Mouse (Mus musculus): ENCODE measurements around the gene D17Wsu92e. TPM values are rescaled to one million over a fixed set of nuclear protein-coding genes. Genes with fewer than 3 reads are reported as not detected.
A peak's percentile ranks its signal among the peaks of the same experiment; 100 is the strongest.

D17Wsu92e gene
- total RNA-seq, 2 experiments from 2014 or later: 76.7 to 78.6 TPM

DNA sequence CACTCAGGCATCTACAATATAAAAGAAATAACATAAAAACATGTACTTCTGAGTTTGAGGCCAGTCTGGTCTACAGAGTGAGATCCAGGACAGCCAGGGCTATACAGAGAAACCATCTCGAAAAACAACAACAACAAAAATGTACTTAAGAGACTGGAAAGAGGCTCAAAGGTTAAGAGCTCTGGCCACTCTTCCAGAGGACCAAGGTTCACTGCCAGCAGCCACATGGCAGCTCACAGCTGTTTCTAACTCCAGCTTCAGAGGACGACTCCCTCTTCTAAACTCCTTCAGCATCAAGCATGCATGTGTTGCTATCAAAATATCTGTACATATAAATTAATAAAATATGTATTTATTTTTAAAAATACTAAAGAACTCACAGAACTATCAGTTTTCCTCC, 28.9 kb downstream of the D17Wsu92e start:
- no peak for DNase-seq

GRCm38 (mm10) chr17:27790976-27791375, 29.5 kb downstream of the D17Wsu92e start:
- no peak for DNase-seq

GRCm38 (mm10) chr17:27790015-27790414, 30.4 kb downstream of the D17Wsu92e start:
- DNase-seq: no peak

- no peak for DNase-seq
Measured at GRCm38 (mm10) chr17:27788456-27789172, 31.8 kb downstream of the D17Wsu92e start.

GRCm38 (mm10) chr17:27783567-27783966, 36.9 kb downstream of the D17Wsu92e start:
- no peak for DNase-seq

- no peak for DNase-seq
Measured at GRCm38 (mm10) chr17:27781059-27781687, 39.3 kb downstream of the D17Wsu92e start.

DNA sequence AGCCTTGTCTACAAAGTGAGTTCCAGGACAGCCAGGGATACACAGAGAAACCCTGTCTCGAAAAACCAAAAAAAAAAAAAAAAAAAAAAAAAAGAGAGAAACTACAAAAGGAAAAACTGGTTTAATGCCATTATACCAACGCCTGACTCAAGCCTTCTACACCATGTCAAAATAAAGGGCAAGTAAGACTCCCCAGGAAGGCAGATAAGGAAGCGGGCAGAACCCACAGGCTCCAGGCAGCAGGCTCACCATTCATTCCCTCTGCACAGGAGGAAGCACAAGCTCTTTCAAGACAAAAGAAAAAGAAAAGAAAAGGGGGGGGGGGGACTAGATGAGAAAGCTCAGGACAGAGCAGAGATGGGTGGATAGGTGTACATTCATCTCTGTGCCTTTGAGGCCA, 40.7 kb downstream of the D17Wsu92e start:
- DNase-seq: no peak

- DNase-seq: no peak
Measured at GRCm38 (mm10) chr17:27778671-27779355, 41.6 kb downstream of the D17Wsu92e start.

DNA sequence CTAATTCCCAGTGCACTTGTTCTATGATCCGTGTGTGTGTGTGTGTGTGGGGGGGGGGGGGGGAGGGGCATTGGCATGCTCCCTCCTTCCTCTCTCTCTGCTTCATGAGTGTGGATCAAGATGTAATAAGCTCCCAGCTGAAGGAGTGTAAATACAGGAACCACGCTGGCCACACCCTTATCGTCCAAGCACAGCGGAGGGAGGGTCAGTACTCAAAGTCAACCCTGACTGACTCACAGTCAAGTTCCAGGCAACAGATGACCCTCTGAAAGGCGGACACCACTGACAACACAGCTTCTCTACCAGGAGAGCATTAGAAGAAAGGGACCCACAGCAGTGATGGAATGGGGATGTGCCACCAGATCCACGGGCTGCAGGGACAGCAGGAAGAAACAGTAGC, 42.6 kb downstream of the D17Wsu92e start:
- no peak for DNase-seq

DNA sequence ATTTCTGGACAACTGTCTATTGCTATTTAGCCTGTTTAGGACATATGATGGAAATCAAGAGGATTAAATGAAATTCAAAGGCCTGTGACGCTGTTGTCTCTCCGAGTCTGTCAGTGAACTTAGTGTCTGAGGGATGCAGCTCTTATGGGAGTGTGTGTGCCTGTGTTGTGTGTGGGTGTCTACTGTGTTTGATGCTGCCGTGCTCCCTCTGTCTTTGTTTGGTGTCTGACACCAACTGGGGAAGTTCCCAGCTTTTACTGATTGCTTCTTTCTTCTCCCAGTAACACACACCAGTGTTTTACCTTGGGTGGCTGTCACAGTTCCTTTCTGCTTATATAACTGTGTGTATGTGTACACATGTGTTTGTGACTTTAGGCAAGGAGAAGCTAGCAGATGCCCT, 46.2 kb downstream of the D17Wsu92e start:
- DNase-seq: no peak

DNA sequence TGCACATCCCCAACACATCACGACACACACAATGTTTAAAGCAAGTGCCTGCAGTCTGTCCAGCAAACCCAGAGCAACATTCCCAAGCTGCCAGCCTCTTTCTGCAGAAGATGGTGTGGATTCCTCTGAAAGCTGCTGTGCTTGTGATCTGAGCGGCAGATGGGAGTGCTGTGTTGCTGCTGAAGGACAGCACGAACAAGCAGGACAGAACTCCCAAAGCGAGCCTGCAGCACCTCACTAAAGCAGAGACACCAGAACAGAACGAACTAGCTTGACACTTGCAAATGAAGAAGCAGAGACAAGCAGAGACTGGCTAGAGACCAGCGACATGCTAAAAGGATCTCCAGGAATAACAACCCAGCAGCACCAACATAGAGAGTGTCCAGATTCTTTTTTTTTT, 48.8 kb downstream of the D17Wsu92e start:
- no peak for DNase-seq

DNA sequence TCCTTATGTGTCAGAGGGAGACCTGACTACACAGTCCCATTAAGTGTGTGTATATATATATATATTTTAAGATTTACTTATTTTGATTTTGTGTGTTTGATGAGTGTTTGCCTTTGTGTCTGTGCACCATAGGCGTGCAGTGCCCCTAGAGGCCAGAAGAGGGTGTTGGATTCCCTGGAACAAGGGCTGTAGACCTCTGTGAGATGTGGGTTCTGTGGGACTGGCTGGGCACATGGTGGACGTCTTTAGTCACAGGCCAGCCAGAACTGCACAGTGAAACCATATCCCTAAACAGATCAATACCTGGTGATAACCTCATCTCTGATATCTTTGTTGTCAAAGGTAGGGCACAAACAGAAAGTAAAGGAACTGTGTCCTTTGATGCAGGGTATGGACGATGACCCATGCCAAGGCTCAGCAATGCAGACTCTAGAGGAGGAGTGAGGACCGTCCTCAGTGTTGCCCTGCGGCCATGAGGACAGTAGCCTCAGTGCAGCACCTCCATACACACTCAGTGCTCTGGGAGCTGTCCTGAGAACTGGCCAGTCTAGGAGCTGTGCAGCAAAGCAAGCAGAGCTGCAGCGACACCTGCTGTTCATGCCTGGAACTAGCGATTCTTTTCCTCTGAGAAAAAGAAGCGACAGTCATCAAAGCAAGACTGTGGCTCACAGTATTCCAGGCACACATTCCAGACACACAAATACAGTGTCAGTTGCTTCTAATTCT, 51.5 kb downstream of the D17Wsu92e start:
- DNase-seq: peak; percentile 81

DNA sequence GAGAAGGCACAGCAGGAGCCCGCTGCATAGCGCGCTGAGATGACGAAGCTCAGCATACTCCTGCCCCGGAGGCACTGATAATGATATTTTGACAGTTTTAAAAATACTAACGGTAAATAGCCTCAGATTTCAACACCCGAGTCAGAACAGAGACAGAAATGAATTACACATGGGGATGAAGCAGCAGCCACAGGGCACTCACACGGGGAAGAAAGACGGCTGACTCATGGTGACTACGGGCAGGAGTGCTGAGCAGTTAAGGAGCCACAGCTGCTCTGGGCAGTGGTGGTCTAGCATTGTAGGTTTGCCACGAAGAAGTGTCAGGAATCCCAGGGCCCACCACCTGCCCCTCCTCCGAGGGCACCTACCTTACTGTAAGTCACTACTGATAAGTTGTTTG, 52.9 kb downstream of the D17Wsu92e start:
- no peak for DNase-seq

DNA sequence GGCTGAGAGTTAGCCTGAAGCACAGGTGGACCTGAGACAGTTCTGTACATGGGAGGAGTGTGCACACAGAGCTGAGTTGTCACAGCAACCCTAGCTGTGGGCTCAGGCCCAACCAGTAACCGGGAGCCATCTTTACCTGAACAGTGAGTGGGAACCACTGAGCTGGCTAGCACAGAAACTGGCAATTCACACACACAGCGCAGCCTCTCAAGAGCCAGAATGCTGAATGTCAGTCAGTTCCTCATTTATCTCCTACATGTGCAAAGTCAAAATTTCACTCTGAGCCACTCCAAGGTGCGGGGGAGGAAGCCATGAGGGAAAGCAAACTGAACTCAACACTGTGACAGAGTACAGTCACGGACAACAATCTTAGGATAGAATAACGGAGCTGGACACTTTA, 53.3 kb downstream of the D17Wsu92e start:
- no peak for DNase-seq

DNA sequence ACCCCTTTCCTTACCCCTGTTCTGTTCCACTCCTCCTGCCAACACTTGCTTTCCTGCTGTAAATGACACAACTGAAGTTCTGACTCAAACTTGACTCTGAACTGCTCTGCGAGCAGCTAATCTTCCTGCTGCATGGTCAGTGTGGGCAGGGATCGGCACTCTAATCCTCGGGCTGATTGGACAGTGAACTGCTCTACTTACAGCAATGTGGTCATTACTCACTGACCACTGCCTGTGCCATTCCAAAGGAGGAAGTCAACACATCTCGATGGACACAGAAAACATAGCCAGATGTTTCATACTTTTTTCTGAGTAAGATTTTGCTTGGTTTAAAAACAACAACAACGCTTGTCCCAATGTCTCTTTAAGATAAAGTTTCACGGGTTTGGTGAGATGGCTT, 55.4 kb downstream of the D17Wsu92e start:
- no peak for DNase-seq

GRCm38 (mm10) chr17:27764453-27764852, 56.0 kb downstream of the D17Wsu92e start:
- DNase-seq: no peak

DNA sequence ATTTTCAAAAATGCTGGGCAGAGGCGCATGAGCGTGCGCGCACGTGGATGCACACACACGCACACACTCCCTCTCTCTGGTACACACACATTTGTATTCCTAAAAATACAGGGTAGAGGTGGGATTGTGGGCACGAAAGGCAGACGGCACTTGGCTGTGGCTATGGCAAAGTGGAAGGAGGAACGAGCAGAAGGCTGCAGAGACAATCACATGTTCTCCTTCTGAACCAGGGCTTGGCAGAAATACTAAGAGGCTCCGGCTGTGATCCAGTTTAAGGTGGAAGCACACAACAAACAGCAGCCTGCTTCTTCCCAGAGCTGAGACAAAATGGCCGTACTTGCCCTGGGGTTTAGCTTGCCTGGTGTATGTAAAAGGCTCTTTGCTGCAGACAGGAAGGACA, 57.6 kb downstream of the D17Wsu92e start:
- DNase-seq: no peak

DNA sequence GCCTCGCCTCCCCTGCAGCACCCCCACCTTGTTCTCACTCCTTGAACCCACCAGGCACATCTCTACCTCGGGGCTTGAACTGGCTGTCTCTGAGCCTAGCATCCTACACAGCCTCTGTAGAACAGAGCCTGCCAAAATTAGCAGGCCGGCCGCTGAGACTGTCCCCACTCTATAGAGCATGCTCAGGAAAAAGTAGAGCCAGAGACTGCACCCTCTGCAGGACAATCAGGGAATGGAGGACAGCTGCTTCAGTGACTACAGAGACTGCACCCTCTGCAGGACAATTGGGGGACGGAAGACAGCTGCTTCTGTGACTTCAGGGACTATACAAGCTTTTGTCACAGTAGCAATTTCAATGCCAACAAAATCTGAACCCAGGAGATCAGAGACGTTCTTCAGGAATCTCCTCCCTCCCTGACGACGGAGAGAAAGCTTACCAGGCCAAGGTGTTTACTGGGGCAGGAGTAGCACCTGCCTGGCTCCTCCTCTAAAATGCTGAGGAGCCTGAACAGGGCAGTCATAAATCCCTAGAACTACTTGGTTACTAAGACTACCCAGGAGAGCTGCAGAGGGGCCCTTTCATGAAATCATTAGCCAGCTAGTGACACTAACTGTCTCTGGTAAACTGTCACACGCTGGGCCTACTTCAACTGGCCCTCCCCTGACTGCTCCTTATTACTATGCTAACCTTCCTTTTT, 58.7 kb downstream of the D17Wsu92e start:
- peak; percentile 71 for DNase-seq

- no peak for DNase-seq
Measured at GRCm38 (mm10) chr17:27760169-27760568, 60.3 kb downstream of the D17Wsu92e start.

- DNase-seq: no peak
Measured at GRCm38 (mm10) chr17:27751314-27752202, 68.9 kb downstream of the D17Wsu92e start.

DNA sequence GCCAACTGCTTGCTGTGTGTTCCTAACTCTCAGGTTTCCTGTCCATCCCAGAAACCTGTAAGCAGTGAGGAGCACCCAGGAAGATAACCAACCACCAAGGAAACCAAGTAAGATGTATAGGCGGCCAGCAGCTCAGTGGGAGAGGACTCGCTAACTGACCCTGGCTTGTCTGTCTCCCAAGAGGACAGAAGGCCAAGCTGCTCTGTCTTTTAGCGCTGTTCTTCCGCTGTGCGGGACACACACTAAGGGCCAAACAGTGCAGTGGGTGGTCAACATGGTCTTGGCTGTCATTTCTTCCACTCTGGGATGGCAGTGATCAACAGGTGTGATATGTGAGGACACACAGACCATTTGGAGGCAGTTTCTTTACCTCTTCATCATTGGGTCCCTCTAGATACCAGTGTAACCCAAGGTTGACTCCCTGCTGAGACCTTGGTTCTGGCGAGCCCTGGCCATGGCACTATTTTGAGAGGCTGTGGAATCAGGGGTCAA, 70.0 kb downstream of the D17Wsu92e start:
- DNase-seq: no peak

Measured in gastrocnemius, postnatal 10 days (tissue).